Mouse (Mus musculus) c-Kit-negative CD71-positive TER-119-positive erythroid progenitor cells, embryonic 14.5 days (primary cell): ENCODE data around the gene Adat3.
"Not testable (repeated sequence)": the region's sequence is repeated elsewhere in the genome, so short reads cannot be mapped to it uniquely, and the experiment has no call there.

Experiments used
- DNase-seq: peaks from one replicate; pipeline ENCODE4 v3.0.0-alpha.2; 2013; ENCODE audit warnings: low read depth, low spot score

The Adat3 gene

GRCm38 (mm10) chr10:80609269-80609924, 6.7 kb downstream of the Adat3 start:
- no peak for DNase-seq

GRCm38 (mm10) chr10:80610116-80610785, 7.6 kb downstream of the Adat3 start:
- no peak for DNase-seq

- DNase-seq: no peak
These were observed 8.3 kb downstream of the Adat3 start for GRCm38 (mm10) chr10:80611024-80611423.

- no peak for DNase-seq
These were observed 9.2 kb downstream of the Adat3 start for GRCm38 (mm10) chr10:80611905-80612304.

- DNase-seq: no peak
These were observed 11.1 kb downstream of the Adat3 start for GRCm38 (mm10) chr10:80613821-80614220.

DNA sequence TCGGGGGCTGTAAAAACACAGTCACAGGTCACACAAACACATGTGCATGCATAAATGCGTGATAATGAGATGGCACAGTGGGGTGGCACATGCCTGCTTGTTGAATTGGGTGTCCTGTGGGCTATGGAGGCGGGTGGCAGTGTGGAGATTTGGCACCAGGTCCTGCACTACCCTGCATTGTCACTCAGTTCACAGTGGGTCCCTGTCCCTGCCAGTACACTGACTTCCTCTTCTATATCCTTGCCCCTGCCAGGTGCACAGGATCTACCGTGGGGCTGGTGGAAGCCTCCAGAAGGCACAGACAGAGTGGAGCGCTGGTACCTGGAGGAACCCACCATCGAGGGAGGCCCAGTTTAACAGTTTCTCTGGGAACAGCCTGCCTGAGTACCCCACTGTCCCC, 11.7 kb downstream of the Adat3 start:
- DNase-seq: no peak

- DNase-seq: no peak
These were observed 15.5 kb downstream of the Adat3 start for GRCm38 (mm10) chr10:80618181-80618580.

GRCm38 (mm10) chr10:80619465-80620244, 17.0 kb downstream of the Adat3 start:
- DNase-seq: no peak

DNA sequence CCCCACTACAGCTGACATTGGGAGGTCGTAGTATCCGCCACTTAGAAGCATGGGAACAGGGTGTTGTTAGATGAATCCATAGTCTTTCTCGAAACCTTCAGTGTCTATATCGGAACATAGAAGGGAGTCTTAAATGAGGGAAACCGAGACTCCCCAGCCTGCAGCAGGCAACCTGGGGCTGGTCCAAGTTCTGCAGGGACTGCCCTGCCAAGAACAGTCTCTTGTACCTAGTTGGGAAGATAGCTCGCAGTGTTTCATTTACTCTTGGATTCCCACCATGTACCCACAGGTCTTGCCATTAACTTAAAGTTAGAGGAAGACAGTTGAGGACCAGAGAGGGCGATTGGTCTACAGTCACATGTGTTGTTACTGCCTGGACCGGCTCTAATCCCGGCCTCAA, 17.7 kb downstream of the Adat3 start:
- no peak for DNase-seq

DNA sequence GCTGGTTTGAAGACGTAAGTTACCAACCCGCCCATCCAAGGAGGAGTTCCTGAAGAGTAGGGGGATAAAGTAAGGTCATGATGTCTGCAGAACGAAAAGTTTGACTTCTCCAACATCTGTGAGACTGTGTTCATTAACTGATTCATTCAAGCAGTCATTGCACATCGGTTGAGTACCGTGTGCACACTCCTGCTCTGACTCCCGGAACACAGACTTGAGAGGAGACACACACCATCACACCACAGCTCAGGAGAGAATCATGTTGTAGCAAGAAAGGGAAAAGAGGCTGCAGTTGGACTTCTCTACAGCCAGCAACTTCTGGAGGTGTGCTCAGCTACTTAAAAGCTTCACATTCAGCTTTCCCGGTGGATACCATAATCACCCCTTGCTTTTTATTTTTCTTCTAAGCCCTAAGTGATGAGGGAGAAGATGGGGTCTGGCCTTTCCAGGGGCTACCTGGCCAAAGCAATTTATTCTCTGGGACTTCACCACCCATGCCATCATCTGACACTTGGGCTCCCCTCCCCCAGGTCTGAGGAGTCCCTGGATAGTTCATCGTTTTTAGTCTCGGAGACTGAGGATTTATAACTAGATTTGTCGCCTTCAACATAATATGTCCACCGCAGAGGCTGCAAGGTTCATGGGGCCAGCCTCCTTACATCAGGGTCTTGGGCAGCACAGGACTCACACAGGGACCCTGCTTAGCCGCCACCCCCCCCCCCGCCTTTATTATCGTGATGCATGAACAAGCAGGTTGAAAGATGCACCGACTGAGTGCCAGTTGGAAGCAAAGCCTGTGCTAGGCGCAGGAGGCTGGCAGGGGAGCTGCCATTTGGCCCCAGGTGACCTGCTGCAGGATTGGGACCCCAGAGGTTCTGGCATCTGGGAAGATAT, 18.4 kb downstream of the Adat3 start:
- DNase-seq: no peak

DNA sequence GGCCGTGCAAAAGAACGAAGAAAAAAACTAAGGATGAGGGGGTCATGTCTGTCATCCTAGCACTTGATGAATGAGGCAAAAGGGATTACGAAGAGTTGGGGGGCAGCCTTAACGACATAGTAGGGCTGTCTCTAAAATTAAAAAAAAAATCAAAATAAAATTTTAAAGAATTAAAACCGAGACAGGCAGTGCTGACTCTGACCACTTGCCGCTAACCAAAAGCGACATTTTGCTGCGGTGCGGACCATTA, 18.9 kb downstream of the Adat3 start:
- DNase-seq: no peak

- DNase-seq: peak; percentile 100
These were observed 19.4 kb downstream of the Adat3 start for GRCm38 (mm10) chr10:80621940-80622660.

GRCm38 (mm10) chr10:80622661-80623456, 20.2 kb downstream of the Adat3 start, which contains the start of gene Csnk1g2:
Gene Csnk1g2 (plus strand): TSS chr10:80622838.
- no peak for DNase-seq

GRCm38 (mm10) chr10:80623457-80624191, 20.9 kb downstream of the Adat3 start:
- no peak for DNase-seq

DNA sequence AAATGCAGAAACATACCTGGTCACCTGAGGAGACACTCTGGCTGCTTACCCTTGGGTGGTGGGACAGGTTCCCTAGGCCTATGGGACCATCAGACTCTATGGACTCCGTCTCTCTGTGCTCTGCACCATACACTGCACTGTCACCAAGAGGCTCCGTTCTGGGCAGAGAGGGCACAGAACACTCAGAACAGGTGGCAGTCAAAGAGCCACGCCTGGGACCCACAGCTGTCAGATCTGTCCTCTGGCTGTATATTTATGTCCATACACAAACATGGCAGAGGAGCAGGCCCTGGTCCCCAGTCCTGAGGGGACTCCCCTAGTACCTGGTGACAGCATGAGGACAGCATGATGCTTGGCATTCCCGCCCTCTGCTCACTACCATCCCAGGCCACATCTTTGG, 23.1 kb downstream of the Adat3 start:
- no peak for DNase-seq

GRCm38 (mm10) chr10:80627685-80628084, 25.0 kb downstream of the Adat3 start:
- DNase-seq: no peak

DNA sequence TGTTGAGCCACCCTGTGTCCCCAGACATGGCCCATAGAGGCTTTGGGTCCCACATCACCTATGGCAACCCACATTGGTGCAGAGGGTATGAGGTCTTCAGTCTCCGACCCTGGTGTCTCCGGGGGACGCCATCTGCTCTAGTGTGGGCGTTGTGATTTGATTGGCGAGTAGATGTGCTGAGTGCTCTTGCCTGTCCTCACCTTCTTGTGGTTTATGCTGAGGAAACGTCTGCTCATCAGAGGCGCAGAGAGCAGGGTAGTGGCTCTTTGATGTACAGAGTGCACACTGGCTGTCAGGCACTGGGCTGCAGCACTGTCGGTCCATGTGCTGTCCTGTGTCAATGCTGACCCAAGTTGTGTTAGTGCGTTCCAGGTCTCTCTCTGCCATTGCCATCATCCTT, 26.2 kb downstream of the Adat3 start:
- DNase-seq: no peak

- DNase-seq: no peak
These were observed 32.7 kb downstream of the Adat3 start for GRCm38 (mm10) chr10:80635345-80635744.

GRCm38 (mm10) chr10:80646936-80647335, 44.3 kb downstream of the Adat3 start:
- no peak for DNase-seq

- DNase-seq: not testable (repeated sequence)
These were observed 47.2 kb downstream of the Adat3 start for GRCm38 (mm10) chr10:80649910-80650309.
